Mouse (Mus musculus): ENCODE results near the gene Tmod3. TPM values are rescaled to one million over a fixed set of nuclear protein-coding genes. Genes with fewer than 3 reads are reported as not detected.

Tmod3 gene
- polyA plus RNA-seq, 1 experiment from 2014 or later = 30.6 TPM

GRCm38 (mm10) chr9:75532461-75532860 lies 27.0 kb downstream of the Tmod3 start:
- ATAC-seq (no peak), DNase-seq (no peak)
- Histone ChIP-seq H3K27ac (ENCODE audit: low read depth) (no peak overlapping the region), H3K36me3 (replicated peaks; ENCODE audit: insufficient read depth, low read length) (peaks cover 16% of the 10 kb centered on the region), H3K4me3 (ENCODE audit: low read depth, low read length) (no peak overlapping the region), H3K4me1 (ENCODE audit: insufficient read depth) (peaks cover 3% of the 10 kb centered on the region; the same call in 1 of the 2 replicates), H3K9ac (replicated peaks) (no peak overlapping the region), H3K4me2 (ENCODE audit: low read depth, low read length) (no peak overlapping the region), H3K27me3 (ENCODE audit: insufficient read depth, low read length) (no peaks in the 10 kb centered on the region), H3K9me3 (ENCODE audit: low read length) (no peaks in the 10 kb centered on the region)
- WGBS (ENCODE audit: insufficient replicate concordance) = 78% methylated on average over 7 of the region's 7 CpGs
- TF ChIP-seq EP300 (IDR thresholded peaks at IDR 0.05; ENCODE audit: low read depth) (no peak), CTCF (IDR thresholded peaks at IDR 0.05; ENCODE audit: low read depth) (no peak)

GRCm38 (mm10) chr9:75529358-75529757 lies 30.1 kb downstream of the Tmod3 start:
- H3K9ac ChIP-seq (replicated peaks) = no peak overlapping the region
- H3K9me3 ChIP-seq (ENCODE audit: low read length) = no peaks in the 10 kb centered on the region
- peaks cover 16% of the 10 kb centered on the region for H3K36me3 ChIP-seq (replicated peaks; ENCODE audit: insufficient read depth, low read length)
- no peak for ATAC-seq
- peaks cover 3% of the 10 kb centered on the region; the same call in 1 of the 2 replicates for H3K4me1 ChIP-seq (ENCODE audit: insufficient read depth)
- no peak overlapping the region; the same call in 1 of the 2 replicates for H3K27ac ChIP-seq (ENCODE audit: low read depth)
- TF ChIP-seq CTCF (IDR thresholded peaks at IDR 0.05; ENCODE audit: low read depth) = no peak
- no peak for TF ChIP-seq EP300 (IDR thresholded peaks at IDR 0.05; ENCODE audit: low read depth)
- H3K4me2 ChIP-seq (ENCODE audit: low read depth, low read length) = no peak overlapping the region
- no peaks in the 10 kb centered on the region for H3K27me3 ChIP-seq (ENCODE audit: insufficient read depth, low read length)
- 60% methylated on average over 5 of the region's 5 CpGs for WGBS (ENCODE audit: insufficient replicate concordance)
- no peak overlapping the region for H3K4me3 ChIP-seq (ENCODE audit: low read depth, low read length)
- DNase-seq = peak; percentile 38

GRCm38 (mm10) chr9:75528096-75528495 lies 31.4 kb downstream of the Tmod3 start:
- peaks cover 3% of the 10 kb centered on the region; the same call in 1 of the 2 replicates for H3K4me1 ChIP-seq (ENCODE audit: insufficient read depth)
- H3K36me3 ChIP-seq (replicated peaks; ENCODE audit: insufficient read depth, low read length) = peaks cover 16% of the 10 kb centered on the region
- no peak for ATAC-seq
- TF ChIP-seq CTCF (IDR thresholded peaks at IDR 0.05; ENCODE audit: low read depth) (peak; percentile 25), EP300 (IDR thresholded peaks at IDR 0.05; ENCODE audit: low read depth) (no peak)
- H3K9me3 ChIP-seq (ENCODE audit: low read length) = no peaks in the 10 kb centered on the region
- WGBS (ENCODE audit: insufficient replicate concordance) = 93% methylated on average over 9 of the region's 9 CpGs
- no peak overlapping the region; the same call in 1 of the 2 replicates for H3K27ac ChIP-seq (ENCODE audit: low read depth)
- no peak overlapping the region for H3K9ac ChIP-seq (replicated peaks)
- no peak overlapping the region for H3K4me3 ChIP-seq (ENCODE audit: low read depth, low read length)
- H3K27me3 ChIP-seq (ENCODE audit: insufficient read depth, low read length) = no peaks in the 10 kb centered on the region
- no peak overlapping the region for H3K4me2 ChIP-seq (ENCODE audit: low read depth, low read length)
- no peak for DNase-seq

GRCm38 (mm10) chr9:75527368-75528059 lies 31.9 kb downstream of the Tmod3 start:
- WGBS (ENCODE audit: insufficient replicate concordance) = 74% methylated on average over 13 of the region's 13 CpGs
- H3K27ac ChIP-seq (ENCODE audit: low read depth) = peak overlapping the region; percentile 39; the same call in 1 of the 2 replicates
- TF ChIP-seq CTCF (IDR thresholded peaks at IDR 0.05; ENCODE audit: low read depth) (0 out of 2 replicates have a peak, but pooled peaks have one; percentile 5), EP300 (IDR thresholded peaks at IDR 0.05; ENCODE audit: low read depth) (peak; percentile 92)

GRCm38 (mm10) chr9:75523646-75524045 lies 35.8 kb downstream of the Tmod3 start:
- Histone ChIP-seq H3K4me1 (ENCODE audit: insufficient read depth) (peaks cover 3% of the 10 kb centered on the region; the same call in 1 of the 2 replicates), H3K9me3 (ENCODE audit: low read length) (no peaks in the 10 kb centered on the region), H3K36me3 (replicated peaks; ENCODE audit: insufficient read depth, low read length) (peaks cover 11% of the 10 kb centered on the region; the same call in 1 of the 2 replicates), H3K9ac (replicated peaks) (no peak overlapping the region), H3K4me3 (ENCODE audit: low read depth, low read length) (no peak overlapping the region), H3K4me2 (ENCODE audit: low read depth, low read length) (no peak overlapping the region), H3K27me3 (ENCODE audit: insufficient read depth, low read length) (no peaks in the 10 kb centered on the region), H3K27ac (ENCODE audit: low read depth) (no peak overlapping the region)
- DNase-seq (no peak), ATAC-seq (no peak)
- TF ChIP-seq CTCF (IDR thresholded peaks at IDR 0.05; ENCODE audit: low read depth) (no peak), EP300 (IDR thresholded peaks at IDR 0.05; ENCODE audit: low read depth) (no peak)
- 81% methylated on average over 6 of the region's 6 CpGs for WGBS (ENCODE audit: insufficient replicate concordance)

More at GRCm38 (mm10) chr9:75527368-75528059, 31.9 kb downstream of the Tmod3 start:
- Histone ChIP-seq H3K36me3 (replicated peaks; ENCODE audit: insufficient read depth, low read length) (peaks cover 17% of the 10 kb centered on the region), H3K9me3 (ENCODE audit: low read length) (no peaks in the 10 kb centered on the region), H3K4me2 (ENCODE audit: low read depth, low read length) (peak overlapping the region; percentile 22), H3K4me3 (ENCODE audit: low read depth, low read length) (no peak overlapping the region), H3K4me1 (ENCODE audit: insufficient read depth) (peaks cover 3% of the 10 kb centered on the region; the same call in 1 of the 2 replicates), H3K27me3 (ENCODE audit: insufficient read depth, low read length) (no peaks in the 10 kb centered on the region), H3K9ac (replicated peaks) (no peak overlapping the region)
- peak; percentile 100 for ATAC-seq
- DNase-seq = peak; percentile 55

GRCm38 (mm10) chr9:75522217-75522616 lies 37.2 kb downstream of the Tmod3 start:
- DNase-seq (no peak), ATAC-seq (no peak)
- Histone ChIP-seq H3K4me1 (ENCODE audit: insufficient read depth) (no peaks in the 10 kb centered on the region), H3K27ac (ENCODE audit: low read depth) (no peak overlapping the region), H3K4me3 (ENCODE audit: low read depth, low read length) (no peak overlapping the region), H3K4me2 (ENCODE audit: low read depth, low read length) (no peak overlapping the region), H3K9ac (replicated peaks) (no peak overlapping the region), H3K27me3 (ENCODE audit: insufficient read depth, low read length) (no peaks in the 10 kb centered on the region), H3K9me3 (ENCODE audit: low read length) (no peaks in the 10 kb centered on the region), H3K36me3 (replicated peaks; ENCODE audit: insufficient read depth, low read length) (0 out of 2 replicates have a peak, but pooled peaks cover 5% of the 10 kb centered on the region)
- 75% methylated on average over 2 of the region's 2 CpGs for WGBS (ENCODE audit: insufficient replicate concordance)
- TF ChIP-seq CTCF (IDR thresholded peaks at IDR 0.05; ENCODE audit: low read depth) = no peak
- no peak for TF ChIP-seq EP300 (IDR thresholded peaks at IDR 0.05; ENCODE audit: low read depth)
